Mouse (Mus musculus): ENCODE results near the gene Rdh1.

Gene Rdh1

DNA sequence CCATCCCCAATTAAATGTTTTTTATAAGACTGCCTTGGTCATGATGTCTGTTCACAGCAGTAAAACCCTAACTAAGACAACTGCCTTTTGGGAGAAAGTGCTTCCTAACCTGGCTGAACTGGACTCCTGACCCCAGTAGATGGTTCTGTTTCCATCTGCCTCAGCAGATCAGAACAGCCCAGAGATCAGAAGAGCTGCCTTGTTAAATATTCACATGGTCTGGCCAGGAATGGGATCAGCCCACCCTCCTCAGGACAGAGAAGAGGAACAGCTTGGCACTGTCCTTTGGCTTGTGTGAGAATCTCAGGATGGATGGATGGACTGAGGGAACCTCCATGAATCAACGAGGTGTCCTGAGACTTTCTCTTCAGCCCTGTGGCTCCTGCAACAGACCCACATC is 39.8 kb downstream of the Rdh1 start:
- no peak for TF ChIP-seq GATA4 (IDR thresholded peaks at IDR 0.05; ENCODE audit: insufficient replicate concordance, low read length)

- no peak for TF ChIP-seq GATA4 (IDR thresholded peaks at IDR 0.05; ENCODE audit: insufficient replicate concordance, low read length)
Observed at GRCm38 (mm10) chr10:127800891-127801290, 41.4 kb downstream of the Rdh1 start, which contains the start of gene Rdh16. Gene Rdh16 (plus strand): TSS chr10:127801152.

GRCm38 (mm10) chr10:127801612-127802011 is 42.1 kb downstream of the Rdh1 start:
- no peak for TF ChIP-seq GATA4 (IDR thresholded peaks at IDR 0.05; ENCODE audit: insufficient replicate concordance, low read length)

GRCm38 (mm10) chr10:127802236-127802635 is 42.7 kb downstream of the Rdh1 start:
- TF ChIP-seq GATA4 (IDR thresholded peaks at IDR 0.05; ENCODE audit: insufficient replicate concordance, low read length), result no peak

- no peak for TF ChIP-seq GATA4 (IDR thresholded peaks at IDR 0.05; ENCODE audit: insufficient replicate concordance, low read length)
Observed at GRCm38 (mm10) chr10:127804416-127804815, 44.9 kb downstream of the Rdh1 start.

DNA sequence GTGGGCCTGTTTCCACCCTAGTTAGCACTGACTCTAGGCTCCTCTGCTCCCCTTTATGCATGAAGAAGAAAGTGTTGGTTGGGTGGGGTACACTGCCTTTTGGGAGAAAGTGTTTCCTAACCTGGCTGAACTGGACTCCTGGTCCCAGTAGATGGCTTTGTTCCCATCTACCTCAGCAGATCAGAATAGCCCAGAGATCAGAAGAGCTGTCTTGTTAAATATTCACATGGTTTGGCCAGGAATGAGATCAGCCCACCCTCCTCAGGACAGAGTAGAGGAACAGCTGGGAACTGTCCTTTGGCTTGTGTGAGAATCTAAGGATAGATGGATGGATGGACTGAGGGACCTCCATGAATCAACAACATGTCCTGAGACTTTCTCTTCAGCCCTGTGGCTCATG is 56.4 kb downstream of the Rdh1 start:
- no peak for TF ChIP-seq GATA4 (IDR thresholded peaks at IDR 0.05; ENCODE audit: insufficient replicate concordance, low read length)
